Mouse (Mus musculus): ENCODE results near the gene Slc15a5.

GRCm38 (mm10) chr6:137957630-137958029 lies 122.1 kb downstream of the Slc15a5 start:
- TF ChIP-seq USF1 (IDR thresholded peaks at IDR 0.05; ENCODE audit: low read depth) = no peak
- no peak for TF ChIP-seq CTCF (IDR thresholded peaks at IDR 0.05; ENCODE audit: control insufficient read depth, insufficient read depth, insufficient read length)
- TF ChIP-seq CEBPB (IDR thresholded peaks at IDR 0.05; ENCODE audit: low read depth) = no peak
